Mouse (Mus musculus) erythroblast, embryonic 14.5 days (primary cell): ENCODE measurements around the gene Fam84b.

Experiments
- GATA1 ChIP-seq: IDR thresholded peaks from 2 replicates; pipeline ENCODE4 v1.6.1; 2012; ENCODE audit warnings: low read length, inconsistent platforms, mixed read lengths
- TAL1 ChIP-seq: IDR thresholded peaks from 3 replicates; pipeline ENCODE4 v1.6.1; 2012; ENCODE audit warnings: low read length, inconsistent platforms, mixed read lengths

DNA sequence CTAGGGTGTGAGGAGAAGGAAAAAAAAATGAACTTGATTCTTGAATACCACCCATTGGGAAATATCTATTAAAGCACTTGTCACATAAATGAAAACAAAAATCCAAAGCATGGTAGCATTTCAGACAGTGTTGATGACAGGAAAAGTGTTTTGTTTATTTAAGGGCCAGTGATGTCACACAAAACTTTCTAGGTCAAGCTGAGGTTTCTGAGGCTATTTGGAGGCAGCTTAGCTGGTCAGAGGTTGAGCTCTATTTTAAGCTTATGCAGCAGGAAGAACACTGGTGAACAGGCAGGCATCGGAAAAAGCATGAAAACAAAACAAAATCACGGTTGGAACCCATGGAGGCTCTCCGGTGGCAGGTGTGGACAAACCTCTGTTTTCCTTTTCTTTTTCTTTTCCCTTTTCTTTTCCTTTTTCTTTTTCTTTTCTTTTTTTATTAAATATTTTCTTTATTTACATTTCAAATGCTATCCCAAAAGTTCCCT, 39.4 kb upstream of the Fam84b start:
- TF ChIP-seq TAL1 (no peak), GATA1 (no peak)
